9 mouse cellular contexts compared by ENCODE assay signal in genomic region chr9:65520505-65520876, GRCm38 (mm10). TPM values are rescaled to one million over a fixed set of nuclear protein-coding genes. Genes with fewer than 3 reads are reported as not detected.
A peak's percentile ranks its signal among the peaks of the same experiment; 100 is the strongest.
DNase-seq lines count a peak whose midpoint lies in the region; ATAC-seq and TF ChIP-seq lines count a peak whose summit lies in the region.
"Had no signal": no experiment of that assay in that cellular context is flagged by ENCODE, and none has a peak within 500 bp of the region (broad histone marks: within the 10 kb centered on the region; RNA-seq: fewer than 3 reads in every experiment).

No protein-coding gene starts in this region.

- no peaks in the 10 kb centered on the region for H3K27me3 ChIP-seq in embryonic facial prominence, embryonic 15.5 days
- no peaks in the 10 kb centered on the region for H3K27me3 ChIP-seq in hindbrain, postnatal 0 days (ENCODE audit: insufficient read depth, low read length)
- no peaks in the 10 kb centered on the region for H3K27me3 ChIP-seq in midbrain, embryonic 16.5 days (ENCODE audit: control insufficient read depth, insufficient read depth, low read depth, low read length)

- DNase-seq in layer of hippocampus, adult 18-20 months (ENCODE audit: low spot score in 2 of 2): peak; percentile 44 to 58
- no peak for DNase-seq in layer of hippocampus, adult 9-11 months
- DNase-seq in hindbrain, postnatal 0 days (ENCODE audit: low spot score): peak; percentile 68
- DNase-seq in yolk sac, embryonic 10.5 days (ENCODE audit: low spot score): no peak
- DNase-seq in spleen, adult 18-20 months: no peak
- no peak for DNase-seq in cerebellum, adult 9-10 months

- no peaks in the 10 kb centered on the region for H3K36me3 ChIP-seq in embryonic facial prominence, embryonic 15.5 days
- H3K36me3 ChIP-seq in hindbrain, postnatal 0 days (ENCODE audit: insufficient read depth, low read length): no peaks in the 10 kb centered on the region
- no peaks in the 10 kb centered on the region for H3K36me3 ChIP-seq in midbrain, embryonic 16.5 days (ENCODE audit: control insufficient read depth, insufficient read depth, low read length)

- H3K4me3 ChIP-seq in embryonic facial prominence, embryonic 15.5 days (replicated peaks): peak overlapping the region; percentile 35
- H3K4me3 ChIP-seq in hindbrain, postnatal 0 days (ENCODE audit: low read length): peak overlapping the region; percentile 32
- H3K4me3 ChIP-seq in midbrain, embryonic 16.5 days (ENCODE audit: low read depth, low read length): peak overlapping the region; percentile 38

- whole genome bisulfite sequencing in embryonic facial prominence, embryonic 15.5 days: 14% methylated on average over 11 of the region's 11 CpGs
- 5% methylated on average over 11 of the region's 11 CpGs for WGBS in hindbrain, postnatal 0 days
- WGBS in midbrain, embryonic 16.5 days: 12% methylated on average over 11 of the region's 11 CpGs

- 0 out of 2 replicates have a peak overlapping the region, but pooled peaks have one; percentile 15 for H3K9ac ChIP-seq in embryonic facial prominence, embryonic 15.5 days
- peak overlapping the region; percentile 44 for H3K9ac ChIP-seq in hindbrain, postnatal 0 days (replicated peaks; ENCODE audit: low read length)
- peak overlapping the region; percentile 63 for H3K9ac ChIP-seq in midbrain, embryonic 16.5 days (ENCODE audit: low read depth, low read length)

- H3K9me3 ChIP-seq in embryonic facial prominence, embryonic 15.5 days (replicated peaks): no peaks in the 10 kb centered on the region
- H3K9me3 ChIP-seq in hindbrain, postnatal 0 days (ENCODE audit: low read length): no peaks in the 10 kb centered on the region
- H3K9me3 ChIP-seq in midbrain, embryonic 16.5 days (replicated peaks; ENCODE audit: control insufficient read depth, low read length, poor library complexity, severe bottlenecking): no peaks in the 10 kb centered on the region

- H3K4me2 ChIP-seq in embryonic facial prominence, embryonic 15.5 days (replicated peaks): peak overlapping the region; percentile 66
- peak overlapping the region; percentile 69 for H3K4me2 ChIP-seq in hindbrain, postnatal 0 days (ENCODE audit: low read depth, low read length)
- H3K4me2 ChIP-seq in midbrain, embryonic 16.5 days (ENCODE audit: low read length): peak overlapping the region; percentile 69

- H3K4me1 ChIP-seq in embryonic facial prominence, embryonic 15.5 days: peaks cover 19% of the 10 kb centered on the region; the same call in 1 of the 2 replicates
- 0 out of 2 replicates have a peak, but pooled peaks cover 6% of the 10 kb centered on the region for H3K4me1 ChIP-seq in hindbrain, postnatal 0 days (ENCODE audit: insufficient read depth, low read length)
- peaks cover 7% of the 10 kb centered on the region; the same call in 1 of the 2 replicates for H3K4me1 ChIP-seq in midbrain, embryonic 16.5 days (ENCODE audit: control insufficient read depth, insufficient read depth, low read length)

- H3K27ac ChIP-seq in embryonic facial prominence, embryonic 15.5 days (replicated peaks): no peak overlapping the region
- peak overlapping the region; percentile 67 for H3K27ac ChIP-seq in hindbrain, postnatal 0 days
- peak overlapping the region; percentile 47 for H3K27ac ChIP-seq in midbrain, embryonic 16.5 days (ENCODE audit: low read length)

- TF ChIP-seq CTCF in hindbrain, postnatal 0 days (IDR thresholded peaks at IDR 0.05; ENCODE audit: low read depth): no peak

- ATAC-seq in embryonic facial prominence, embryonic 15.5 days (ENCODE audit: insufficient number of reproducible peaks, low FRiP score, low TSS enrichment, low read depth): no peak
- ATAC-seq in hindbrain, postnatal 0 days: peak; percentile 51; the same call in 1 of the 2 replicates
- no peak for ATAC-seq in midbrain, embryonic 16.5 days

RNA-seq across cellular contexts. Expression of gene Ankdd1a, which starts 0.5 kb away (rescaled TPM):
- total RNA-seq in layer of hippocampus, adult 18-20 months (2021): 1 to 10 TPM; 3.6 to 3.7 TPM
- 0.32 and 0.51 TPM in 2 replicates for polyA plus RNA-seq in embryonic facial prominence, embryonic 15.5 days (2015; fragmentation: Nextera tagmentation; extraction: Ambion mirVana)
- total RNA-seq in hindbrain, postnatal 0 days (2014; rRNA removed): 3.7 and 5.9 TPM in 2 replicates
- 0.81 and 1.2 TPM in 2 replicates for polyA plus RNA-seq in hindbrain, postnatal 0 days (2015; fragmentation: Nextera tagmentation; extraction: Ambion mirVana)
- 1.1 and 1.8 TPM in 2 replicates for polyA plus RNA-seq in midbrain, embryonic 16.5 days (2015; fragmentation: Nextera tagmentation; extraction: Ambion mirVana)
- total RNA-seq: liver, adult 2 months had no signal
- polyA plus RNA-seq: liver, adult 2 months had no signal

RNA-seq across cellular contexts. Expression of gene Plekho2, which starts 59.3 kb away (rescaled TPM):
- total RNA-seq in layer of hippocampus, adult 18-20 months (2021): 10 to 100 TPM in 1 of 2 experiments, 1 to 10 TPM in 1; 7.7 to 11.7 TPM
- polyA plus RNA-seq in embryonic facial prominence, embryonic 15.5 days (2015; fragmentation: Nextera tagmentation; extraction: Ambion mirVana): 15.0 and 16.0 TPM in 2 replicates
- total RNA-seq in hindbrain, postnatal 0 days (2014; rRNA removed): 12.7 and 17.9 TPM in 2 replicates
- polyA plus RNA-seq in hindbrain, postnatal 0 days (2015; fragmentation: Nextera tagmentation; extraction: Ambion mirVana): 7.0 and 7.8 TPM in 2 replicates
- polyA plus RNA-seq in midbrain, embryonic 16.5 days (2015; fragmentation: Nextera tagmentation; extraction: Ambion mirVana): 3.1 and 3.8 TPM in 2 replicates

RNA-seq across cellular contexts. Expression of gene Spg21, which starts 59.7 kb away (rescaled TPM):
- total RNA-seq in layer of hippocampus, adult 18-20 months (2021): 10 to 100 TPM; 33.0 to 34.1 TPM
- polyA plus RNA-seq in embryonic facial prominence, embryonic 15.5 days (2015; fragmentation: Nextera tagmentation; extraction: Ambion mirVana): 144 and 153 TPM in 2 replicates
- 71.6 and 72.1 TPM in 2 replicates for total RNA-seq in hindbrain, postnatal 0 days (2014; rRNA removed)
- polyA plus RNA-seq in hindbrain, postnatal 0 days (2015; fragmentation: Nextera tagmentation; extraction: Ambion mirVana): 91.9 and 99.3 TPM in 2 replicates
- polyA plus RNA-seq in midbrain, embryonic 16.5 days (2015; fragmentation: Nextera tagmentation; extraction: Ambion mirVana): 111 and 126 TPM in 2 replicates

Comparison
In these comparisons a context has a peak if more than half of its experiments do, and no peak if none do; other contexts are left out.
1. DNase-seq: peak in layer of hippocampus, adult 18-20 months (2 of 2) and hindbrain, postnatal 0 days (single experiment); none in layer of hippocampus, adult 9-11 months (single experiment), yolk sac, embryonic 10.5 days (single experiment), spleen, adult 18-20 months (0 of 2) and cerebellum, adult 9-10 months (single experiment).
2. Peak in every context shown above with its lines, with median percentiles within 50 percentile points of each other: H3K4me2 ChIP-seq, H3K4me3 ChIP-seq and H3K9ac ChIP-seq.